Mouse (Mus musculus): ENCODE measurements around the gene Ampd3. TPM values are rescaled to one million over a fixed set of nuclear protein-coding genes. Genes with fewer than 3 reads are reported as not detected.

Ampd3 gene
- polyA plus RNA-seq, 1 experiment from 2014 or later, result 1.5 TPM

DNA sequence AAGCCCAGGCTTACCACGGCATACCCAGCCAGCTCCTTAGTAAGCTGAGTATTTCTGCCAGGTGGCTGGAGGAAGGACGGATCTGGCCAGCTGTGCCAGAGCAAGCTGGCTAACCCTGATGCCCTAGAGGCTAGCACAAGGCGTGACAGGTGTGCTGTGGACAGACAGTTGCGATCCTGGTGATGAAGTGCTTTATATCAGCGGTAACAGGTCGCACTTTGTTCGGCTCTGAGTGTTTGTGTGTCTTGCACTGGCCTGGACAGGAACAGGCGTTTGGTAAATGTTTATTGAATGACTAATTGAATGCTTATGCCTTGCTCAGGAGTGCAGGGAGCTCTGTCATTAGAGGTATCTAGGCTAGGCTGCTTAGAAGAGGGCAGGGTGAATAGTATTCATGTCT is 17.0 kb downstream of the Ampd3 start:
- Histone ChIP-seq H3K27ac (no peak overlapping the region), H3K4me1 (peaks cover 12% of the 10 kb centered on the region), H3K4me2 (no peak overlapping the region), H3K9me3 (replicated peaks) (no peaks in the 10 kb centered on the region), H3K4me3 (no peak overlapping the region), H3K36me3 (ENCODE audit: poor library complexity, severe bottlenecking) (no peaks in the 10 kb centered on the region), H3K27me3 (no peaks in the 10 kb centered on the region), H3K9ac (no peak overlapping the region)
- 83% methylated on average over 8 of the region's 8 CpGs for WGBS
- ATAC-seq, result no peak

DNA sequence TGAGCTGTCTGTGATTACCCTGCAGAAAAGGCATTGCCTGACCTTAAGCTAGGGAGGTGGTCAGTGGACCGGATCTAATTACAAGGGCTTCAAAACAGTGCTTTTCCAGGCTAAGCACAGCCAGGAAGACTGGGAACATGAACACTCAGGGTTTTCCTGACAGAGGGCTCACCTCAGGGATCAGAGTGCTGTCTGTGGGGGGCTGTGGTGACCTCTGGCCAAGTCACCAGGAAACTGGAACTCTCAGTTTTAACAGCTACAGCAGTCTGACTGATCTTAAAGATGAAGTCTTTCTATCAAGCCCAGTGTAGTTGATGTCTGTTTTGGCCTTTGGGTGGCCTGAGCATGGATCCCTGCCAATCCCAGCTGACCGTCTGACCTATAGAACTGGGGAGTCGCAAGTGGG is 17.7 kb downstream of the Ampd3 start:
- Histone ChIP-seq H3K27me3 (no peaks in the 10 kb centered on the region), H3K4me1 (peaks cover 11% of the 10 kb centered on the region), H3K9me3 (replicated peaks) (no peaks in the 10 kb centered on the region), H3K4me3 (no peak overlapping the region), H3K36me3 (ENCODE audit: poor library complexity, severe bottlenecking) (no peaks in the 10 kb centered on the region), H3K4me2 (no peak overlapping the region), H3K9ac (no peak overlapping the region), H3K27ac (no peak overlapping the region)
- no peak for ATAC-seq
- 72% methylated on average over 3 of the region's 3 CpGs for WGBS

DNA sequence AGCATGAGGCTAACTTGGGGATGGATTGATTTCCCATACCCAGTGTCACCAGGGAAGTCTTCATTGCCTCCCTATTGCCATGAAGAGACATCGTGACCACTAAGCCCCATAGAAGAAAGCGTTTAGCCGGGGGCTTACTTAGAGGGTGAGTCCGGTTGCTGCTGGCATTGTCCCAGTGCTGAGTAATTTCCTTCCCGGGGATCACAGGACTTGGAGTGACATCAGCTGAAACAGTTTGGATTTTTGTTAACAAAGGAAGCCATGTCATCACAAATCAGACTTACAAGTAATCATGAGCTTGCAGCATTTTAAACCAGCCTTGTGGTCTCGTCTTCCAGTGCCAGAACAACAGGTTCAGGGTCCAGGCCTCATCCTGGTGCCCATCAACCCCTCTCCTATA is 19.3 kb downstream of the Ampd3 start:
- Histone ChIP-seq H3K4me3 (no peak overlapping the region), H3K9me3 (replicated peaks) (no peaks in the 10 kb centered on the region), H3K9ac (no peak overlapping the region), H3K27ac (no peak overlapping the region), H3K27me3 (no peaks in the 10 kb centered on the region), H3K4me1 (no peaks in the 10 kb centered on the region), H3K4me2 (no peak overlapping the region), H3K36me3 (ENCODE audit: poor library complexity, severe bottlenecking) (no peaks in the 10 kb centered on the region)
- 80% methylated on average over 6 of the region's 6 CpGs for WGBS
- ATAC-seq, result no peak

DNA sequence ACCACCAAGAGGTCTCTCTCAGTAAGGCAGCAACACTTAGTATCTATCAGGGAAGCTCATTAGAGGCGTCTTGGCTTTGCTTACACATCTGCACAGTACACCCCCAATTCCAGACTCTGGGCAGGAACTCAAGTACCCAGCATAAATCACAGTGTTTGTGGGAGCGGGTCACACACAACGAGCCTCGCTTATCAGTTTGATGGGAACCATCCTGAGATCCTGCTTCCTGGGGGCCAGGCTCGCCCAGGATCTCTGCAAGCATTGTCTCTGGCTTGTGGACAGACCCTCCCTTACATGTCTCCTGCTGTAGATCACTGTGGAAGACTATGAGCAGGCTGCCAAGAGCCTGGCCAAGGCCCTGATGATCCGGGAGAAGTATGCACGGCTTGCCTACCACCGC is 22.9 kb downstream of the Ampd3 start:
- H3K9ac ChIP-seq, result no peak overlapping the region
- H3K27me3 ChIP-seq, result no peaks in the 10 kb centered on the region
- no peak overlapping the region for H3K27ac ChIP-seq
- no peaks in the 10 kb centered on the region for H3K36me3 ChIP-seq (ENCODE audit: poor library complexity, severe bottlenecking)
- no peak overlapping the region for H3K4me3 ChIP-seq
- WGBS, result 90% methylated on average over 8 of the region's 8 CpGs
- no peaks in the 10 kb centered on the region for H3K9me3 ChIP-seq (replicated peaks)
- ATAC-seq, result no peak
- no peak overlapping the region for H3K4me2 ChIP-seq
- H3K4me1 ChIP-seq, result no peaks in the 10 kb centered on the region

DNA sequence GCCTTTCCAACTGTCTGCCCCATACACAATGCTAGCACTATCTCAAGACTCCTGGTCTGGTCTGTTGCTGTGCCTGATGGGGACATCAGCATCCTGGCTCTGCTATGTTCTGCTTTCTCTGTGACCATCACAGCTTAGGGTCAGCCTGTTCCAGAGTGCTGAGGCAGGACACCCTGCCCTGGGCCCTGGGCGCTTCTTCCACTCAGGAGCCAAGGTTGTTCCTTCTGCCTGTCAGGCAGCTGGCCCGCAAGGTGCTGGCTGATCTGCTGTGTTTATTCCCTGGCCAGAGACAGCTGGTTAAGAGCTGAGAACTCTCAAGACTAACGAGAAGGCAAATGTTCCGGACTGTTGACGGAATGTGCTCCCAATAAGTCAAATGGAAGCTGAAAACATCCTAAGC is 24.2 kb downstream of the Ampd3 start:
- Histone ChIP-seq H3K4me3 (no peak overlapping the region), H3K27me3 (no peaks in the 10 kb centered on the region), H3K36me3 (ENCODE audit: poor library complexity, severe bottlenecking) (no peaks in the 10 kb centered on the region), H3K9me3 (replicated peaks) (no peaks in the 10 kb centered on the region), H3K4me1 (no peaks in the 10 kb centered on the region), H3K27ac (no peak overlapping the region), H3K4me2 (no peak overlapping the region), H3K9ac (no peak overlapping the region)
- WGBS, result 84% methylated on average over 5 of the region's 5 CpGs
- no peak for ATAC-seq

DNA sequence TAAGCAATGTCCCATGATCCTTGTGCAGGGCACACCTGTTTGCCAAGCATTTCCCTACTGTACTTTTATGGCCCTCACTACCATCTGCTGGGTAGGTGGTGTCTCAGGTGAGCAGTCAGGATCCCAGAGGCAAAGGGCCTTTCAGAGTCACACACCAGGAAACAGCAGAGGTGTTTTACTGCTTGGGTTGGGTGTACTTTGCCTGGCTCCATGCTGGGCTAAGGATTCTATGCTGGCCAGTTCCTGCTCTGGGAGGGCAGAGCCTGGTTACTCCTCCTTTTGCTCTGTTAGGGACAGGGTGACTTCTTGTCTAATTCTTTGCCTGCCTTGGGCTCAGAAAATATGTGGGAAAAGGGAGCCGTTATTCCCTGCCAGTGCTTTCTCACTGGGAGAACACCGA is 24.8 kb downstream of the Ampd3 start:
- 80% methylated on average over 2 of the region's 2 CpGs for WGBS
- Histone ChIP-seq H3K9me3 (replicated peaks) (no peaks in the 10 kb centered on the region), H3K36me3 (ENCODE audit: poor library complexity, severe bottlenecking) (no peaks in the 10 kb centered on the region), H3K27me3 (no peaks in the 10 kb centered on the region), H3K4me3 (no peak overlapping the region), H3K4me1 (no peaks in the 10 kb centered on the region), H3K4me2 (no peak overlapping the region), H3K27ac (no peak overlapping the region), H3K9ac (no peak overlapping the region)
- no peak for ATAC-seq

DNA sequence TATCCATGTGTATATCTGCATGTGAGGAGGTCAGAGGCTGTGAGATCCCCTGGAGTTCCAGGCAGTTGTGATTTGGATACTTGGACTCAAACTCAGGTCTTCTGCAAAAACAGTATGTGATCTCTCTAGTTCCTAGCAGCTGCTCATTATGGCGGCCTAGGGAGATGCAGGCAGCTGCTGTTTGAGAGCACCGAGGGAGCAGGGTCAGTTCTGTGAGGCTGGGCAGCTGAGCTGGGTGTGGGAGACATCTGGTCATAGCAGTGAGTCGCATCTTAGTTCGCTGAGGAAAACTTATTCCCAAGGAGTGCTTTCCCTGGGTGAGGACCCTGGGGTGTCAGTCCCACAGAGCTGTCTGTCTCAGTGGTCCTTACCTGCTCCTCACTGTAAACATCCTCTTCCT is 26.7 kb downstream of the Ampd3 start:
- no peak overlapping the region for H3K4me3 ChIP-seq
- no peak overlapping the region for H3K4me2 ChIP-seq
- WGBS, result 79% methylated on average over 4 of the region's 4 CpGs
- no peak overlapping the region for H3K9ac ChIP-seq
- H3K36me3 ChIP-seq (ENCODE audit: poor library complexity, severe bottlenecking), result no peaks in the 10 kb centered on the region
- H3K27me3 ChIP-seq, result no peaks in the 10 kb centered on the region
- ATAC-seq, result no peak
- H3K4me1 ChIP-seq, result no peaks in the 10 kb centered on the region
- H3K27ac ChIP-seq, result no peak overlapping the region
- H3K9me3 ChIP-seq (replicated peaks), result no peaks in the 10 kb centered on the region

DNA sequence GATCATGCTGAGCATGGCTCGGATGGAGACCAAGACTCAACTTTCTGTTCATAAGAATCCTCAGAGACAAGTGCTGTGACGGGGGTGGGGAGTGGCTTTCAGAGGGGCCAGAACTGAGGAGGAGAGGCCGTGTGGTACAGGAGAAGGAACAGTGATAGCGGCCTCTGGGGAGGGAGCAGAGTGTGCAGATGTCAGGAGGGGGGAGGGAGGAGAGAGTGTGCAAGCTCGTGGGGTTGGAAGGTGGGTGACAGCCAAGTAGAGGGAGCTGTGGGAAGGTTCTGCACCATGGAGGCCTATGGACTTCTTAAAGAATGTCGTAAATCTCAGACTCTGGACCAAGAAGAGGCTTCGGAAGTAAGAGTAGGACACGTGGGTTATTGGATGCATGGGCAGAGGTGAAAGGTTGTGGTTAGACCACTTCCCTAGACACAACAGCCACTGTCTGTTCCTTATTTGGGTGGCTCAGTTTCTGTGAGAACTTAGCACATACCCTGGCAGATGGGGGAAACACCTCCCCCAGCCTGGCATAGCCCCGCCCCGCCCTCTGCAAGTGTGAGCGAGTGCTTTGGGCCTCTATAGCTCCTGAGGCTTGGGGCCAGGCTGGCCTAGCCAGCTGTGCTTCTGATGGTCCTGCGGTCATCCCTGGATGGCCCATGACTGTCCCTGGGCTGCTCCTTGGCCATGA is 28.5 kb downstream of the Ampd3 start:
- WGBS, result 80% methylated on average over 12 of the region's 12 CpGs
- H3K27ac ChIP-seq, result no peak overlapping the region
- H3K9me3 ChIP-seq (replicated peaks), result no peaks in the 10 kb centered on the region
- no peaks in the 10 kb centered on the region for H3K27me3 ChIP-seq
- no peaks in the 10 kb centered on the region for H3K4me1 ChIP-seq
- no peak overlapping the region for H3K4me2 ChIP-seq
- no peak overlapping the region for H3K9ac ChIP-seq
- H3K4me3 ChIP-seq, result no peak overlapping the region
- H3K36me3 ChIP-seq (ENCODE audit: poor library complexity, severe bottlenecking), result no peaks in the 10 kb centered on the region
- ATAC-seq, result no peak

DNA sequence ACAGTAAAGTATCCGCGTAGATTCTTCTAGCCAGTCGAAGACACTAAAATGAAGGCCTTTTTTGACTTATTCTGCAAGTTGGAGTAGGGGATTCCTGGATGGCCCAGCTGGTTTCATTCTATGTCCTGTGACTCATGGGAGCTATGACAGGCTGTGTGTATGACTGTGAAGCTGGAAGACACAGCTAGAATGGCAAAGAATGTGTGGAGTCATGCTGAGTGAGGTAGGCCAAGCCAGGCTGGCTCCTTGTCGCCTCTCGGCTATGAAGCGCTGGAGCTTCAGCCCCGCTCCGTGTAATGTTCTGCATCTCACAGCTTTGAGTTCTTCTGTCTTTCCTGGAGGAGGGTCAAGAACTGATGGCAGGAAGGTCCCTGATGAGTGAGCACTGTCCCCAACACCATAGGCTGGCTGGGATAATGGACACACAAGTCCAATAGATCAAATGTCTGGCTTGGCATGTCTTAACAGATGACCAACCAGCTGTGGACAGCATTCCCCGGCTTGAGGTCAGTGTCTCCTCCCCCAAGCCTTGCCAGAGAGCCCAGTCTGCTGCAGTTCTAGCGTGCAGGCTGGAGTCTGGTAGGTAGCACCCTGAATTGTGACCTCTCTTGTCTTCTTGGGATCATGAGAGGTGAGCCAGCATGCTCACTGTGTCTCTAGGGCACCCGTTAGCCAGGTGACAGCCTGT is 29.9 kb downstream of the Ampd3 start:
- no peak overlapping the region for H3K4me2 ChIP-seq
- H3K9ac ChIP-seq, result no peak overlapping the region
- ATAC-seq, result no peak
- H3K9me3 ChIP-seq (replicated peaks), result no peaks in the 10 kb centered on the region
- no peak overlapping the region for H3K4me3 ChIP-seq
- H3K27me3 ChIP-seq, result no peaks in the 10 kb centered on the region
- H3K4me1 ChIP-seq, result no peaks in the 10 kb centered on the region
- 91% methylated on average over 11 of the region's 11 CpGs for WGBS
- no peaks in the 10 kb centered on the region for H3K36me3 ChIP-seq (ENCODE audit: poor library complexity, severe bottlenecking)
- H3K27ac ChIP-seq, result no peak overlapping the region

DNA sequence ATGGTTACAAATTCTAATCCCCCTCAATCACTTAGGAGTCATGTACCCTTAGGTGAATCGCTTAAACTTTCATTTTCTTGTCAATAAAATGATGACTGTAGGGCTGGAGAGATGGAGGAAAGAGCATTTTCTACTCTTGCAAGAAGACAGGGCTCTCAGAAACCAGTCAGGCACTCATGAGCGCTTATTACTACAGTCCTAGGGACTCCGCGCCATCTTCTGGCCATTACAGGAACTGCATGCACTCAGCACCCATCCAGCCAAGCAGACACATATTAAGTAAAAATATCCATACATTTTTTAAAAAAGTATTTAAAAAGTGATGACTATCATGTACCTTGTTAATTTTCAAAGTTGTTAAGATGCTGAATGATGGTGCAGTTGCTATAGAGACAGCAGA is 33.0 kb downstream of the Ampd3 start:
- H3K4me2 ChIP-seq, result no peak overlapping the region
- ATAC-seq, result peak; percentile 65

DNA sequence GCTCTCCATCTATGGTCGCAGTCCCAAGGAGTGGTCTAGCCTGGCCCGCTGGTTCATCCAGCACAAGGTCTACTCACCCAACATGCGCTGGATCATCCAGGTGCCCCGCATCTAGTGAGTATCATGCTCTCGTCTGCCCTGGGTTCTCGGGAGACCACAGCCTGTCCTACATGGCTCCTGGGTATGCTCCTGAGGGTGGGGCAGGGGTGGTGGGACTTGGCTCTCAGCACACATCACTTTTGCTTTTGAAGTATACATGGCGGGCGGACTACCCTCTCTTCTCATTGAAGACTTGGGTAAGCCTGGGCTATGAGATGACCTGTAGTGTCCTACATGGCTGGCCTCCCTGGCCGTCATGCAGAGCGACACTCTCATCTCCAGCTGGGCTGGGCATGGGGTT is 35.1 kb downstream of the Ampd3 start:
- 93% methylated on average over 10 of the region's 10 CpGs for WGBS
- Histone ChIP-seq H3K27ac (no peak overlapping the region), H3K4me1 (no peaks in the 10 kb centered on the region), H3K9me3 (replicated peaks) (no peaks in the 10 kb centered on the region), H3K4me2 (no peak overlapping the region), H3K27me3 (no peaks in the 10 kb centered on the region), H3K36me3 (ENCODE audit: poor library complexity, severe bottlenecking) (no peaks in the 10 kb centered on the region), H3K4me3 (no peak overlapping the region), H3K9ac (no peak overlapping the region)
- ATAC-seq, result no peak

More for the DNA sequence above, 33.0 kb downstream of the Ampd3 start:
- Histone ChIP-seq H3K4me3 (no peak overlapping the region), H3K27me3 (no peaks in the 10 kb centered on the region), H3K27ac (no peak overlapping the region), H3K4me1 (no peaks in the 10 kb centered on the region), H3K36me3 (ENCODE audit: poor library complexity, severe bottlenecking) (no peaks in the 10 kb centered on the region), H3K9me3 (replicated peaks) (no peaks in the 10 kb centered on the region), H3K9ac (no peak overlapping the region)
- 2% methylated on average over 4 of the region's 4 CpGs for WGBS

DNA sequence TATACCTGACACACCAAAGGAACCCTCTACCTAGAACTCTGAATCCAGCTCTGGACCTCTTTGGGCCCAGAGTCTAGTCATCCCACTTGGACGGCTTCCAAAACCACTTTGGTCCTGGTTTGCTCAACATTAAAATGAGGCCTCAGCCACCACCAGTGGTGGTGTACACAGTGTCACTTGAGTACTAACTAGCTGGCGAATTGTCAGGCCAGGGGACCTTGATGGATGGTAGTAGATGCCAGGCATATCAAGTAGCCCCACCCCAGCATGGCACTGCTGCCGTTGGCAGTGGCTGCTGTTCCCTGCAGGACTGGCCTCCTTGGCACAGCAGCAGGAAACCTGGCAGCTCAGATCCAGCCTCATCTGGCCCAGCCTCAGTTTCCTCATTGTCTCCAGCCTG is 36.3 kb downstream of the Ampd3 start:
- Histone ChIP-seq H3K4me3 (no peak overlapping the region), H3K4me2 (no peak overlapping the region), H3K27me3 (no peaks in the 10 kb centered on the region), H3K4me1 (no peaks in the 10 kb centered on the region), H3K9me3 (replicated peaks) (no peaks in the 10 kb centered on the region), H3K9ac (no peak overlapping the region), H3K27ac (no peak overlapping the region), H3K36me3 (ENCODE audit: poor library complexity, severe bottlenecking) (no peaks in the 10 kb centered on the region)
- no peak for ATAC-seq
- 70% methylated on average over 3 of the region's 3 CpGs for WGBS

Measured in forebrain, embryonic 13.5 days (tissue).